Mouse (Mus musculus): ENCODE data around the gene Ercc4.

DNA sequence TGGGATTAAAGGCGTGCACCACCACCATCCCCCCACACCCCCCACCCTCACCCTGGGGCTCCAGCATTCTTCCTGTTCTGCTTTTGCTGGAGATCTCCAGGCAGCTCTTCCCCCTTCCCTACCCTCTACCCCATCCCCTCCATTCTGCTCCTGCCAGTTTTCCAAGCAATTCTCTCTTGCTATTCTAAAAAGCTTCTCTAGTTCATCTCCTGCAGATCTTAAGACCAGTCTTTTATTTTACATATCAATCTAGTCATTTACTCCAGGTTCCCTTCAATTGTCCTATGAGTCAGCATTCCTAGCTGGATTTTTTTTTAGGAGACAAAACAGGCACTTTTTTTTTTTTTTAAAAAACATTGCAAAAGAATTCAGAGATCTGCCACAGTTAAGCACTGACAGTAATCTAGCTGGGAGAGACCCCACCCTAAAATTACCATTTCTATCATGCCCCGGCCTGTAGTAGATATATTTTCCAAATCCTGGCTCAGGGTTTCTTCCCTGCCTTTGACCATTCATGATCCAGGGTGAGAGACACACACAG, 9.3 kb downstream of the Ercc4 start:
- TF ChIP-seq SMC3 (IDR thresholded peaks at IDR 0.05; ENCODE audit: low read depth, low read length) = no peak
- TF ChIP-seq POLR2A (IDR thresholded peaks at IDR 0.05; ENCODE audit: control insufficient read depth in 1 of 2, insufficient read depth in 1 of 2, low read depth in 1 of 2, low read length in 2 of 2, poor library complexity in 1 of 2) = no peak
- TF ChIP-seq UBTF (IDR thresholded peaks at IDR 0.05; ENCODE audit: borderline replicate concordance, insufficient read depth, low read depth, low read length) = no peak
- TF ChIP-seq POLR2AphosphoS2 (IDR thresholded peaks at IDR 0.05; ENCODE audit: low read length) = no peak
- no peak for TF ChIP-seq CTCF (IDR thresholded peaks at IDR 0.05 in 2 of 3, conservative IDR thresholded peaks at IDR 0.05 in 1 of 3; ENCODE audit: control insufficient read depth in 1 of 3, insufficient read depth in 1 of 3, low read depth in 2 of 3, low read length in 3 of 3, poor library complexity in 1 of 3, severe bottlenecking in 1 of 3)
- TF ChIP-seq GATA1 (IDR thresholded peaks at IDR 0.05; ENCODE audit: low read depth, low read length) = no peak
- TF ChIP-seq MXI1 (IDR thresholded peaks at IDR 0.05; ENCODE audit: low read depth, low read length) = no peak

All from MEL (cell line).